Comparison of ENCODE assay signal across 21 mouse cellular contexts in genomic region chr11:33845931-33846330, GRCm38 (mm10).
DNase-seq lines count a peak whose midpoint lies in the region; ATAC-seq and TF ChIP-seq lines count a peak whose summit lies in the region.
"Had no signal": no experiment of that assay in that cellular context is flagged by ENCODE, and none has a peak within 500 bp of the region (broad histone marks: within the 10 kb centered on the region; RNA-seq: fewer than 3 reads in every experiment).

No protein-coding gene starts in this region.

- in situ Hi-C loops in CH12.LX (cut with MboI; ENCODE audit: low pct_ligation_motif_present, low pct_unique_long_range_greater_than_20kb, low sequenced_read_pairs): no loop called here

- TF ChIP-seq RAD21 in CH12.LX (IDR thresholded peaks at IDR 0.05; ENCODE audit: low read depth, low read length): peak; percentile 7; the same call in 1 of the 2 replicates

- H3K4me3 ChIP-seq in hindbrain, postnatal 0 days (ENCODE audit: low read length): no peak overlapping the region
- H3K4me3 ChIP-seq in hindbrain, embryonic 13.5 days: no peak overlapping the region
- H3K4me3 ChIP-seq in liver, postnatal 0 days (ENCODE audit: low read depth, low read length): no peak overlapping the region
- H3K4me3 ChIP-seq in liver, embryonic 12.5 days: no peak overlapping the region
- no peak overlapping the region for H3K4me3 ChIP-seq in CH12.LX (replicated peaks in 1 of 3; ENCODE audit: low read depth in 2 of 3, low read length in 2 of 3, poor library complexity in 1 of 3)
- no peak overlapping the region for H3K4me3 ChIP-seq in bone marrow macrophage, adult 2 months (ENCODE audit: insufficient read depth, low read length)
- H3K4me3 ChIP-seq: embryonic facial prominence, embryonic 15.5 days; erythroblast, embryonic 14.5 days; forebrain, embryonic 10.5 days; forebrain, embryonic 15.5 days; heart, embryonic 12.5 days; hindbrain, embryonic 10.5 days; hindbrain, embryonic 15.5 days had no signal

- no peak for ATAC-seq in hindbrain, postnatal 0 days
- no peak for ATAC-seq in hindbrain, embryonic 13.5 days (ENCODE audit: low FRiP score)
- ATAC-seq in liver, postnatal 0 days: no peak
- ATAC-seq in liver, embryonic 12.5 days: no peak
- ATAC-seq: forebrain, embryonic 15.5 days; inflammation-experienced regulatory T-cells, adult 6 months had no signal

- no peak overlapping the region for H3K27ac ChIP-seq in hindbrain, postnatal 0 days
- H3K27ac ChIP-seq in hindbrain, embryonic 13.5 days: no peak overlapping the region
- H3K27ac ChIP-seq in liver, postnatal 0 days (ENCODE audit: low read depth): no peak overlapping the region
- no peak overlapping the region for H3K27ac ChIP-seq in liver, embryonic 12.5 days
- no peak overlapping the region for H3K27ac ChIP-seq in CH12.LX (ENCODE audit: insufficient read depth, low read depth)
- H3K27ac ChIP-seq in bone marrow macrophage, adult 2 months (ENCODE audit: insufficient read depth, low read depth, low read length): no peak overlapping the region
- H3K27ac ChIP-seq: embryonic facial prominence, embryonic 15.5 days; forebrain, embryonic 10.5 days; forebrain, embryonic 15.5 days; hindbrain, embryonic 10.5 days; hindbrain, embryonic 15.5 days had no signal

- H3K9ac ChIP-seq in hindbrain, postnatal 0 days (replicated peaks; ENCODE audit: low read length): no peak overlapping the region
- no peak overlapping the region for H3K9ac ChIP-seq in hindbrain, embryonic 13.5 days
- no peak overlapping the region for H3K9ac ChIP-seq in liver, postnatal 0 days (replicated peaks)
- H3K9ac ChIP-seq in liver, embryonic 12.5 days: no peak overlapping the region
- H3K9ac ChIP-seq in CH12.LX (ENCODE audit: insufficient read depth, low read depth): no peak overlapping the region
- H3K9ac ChIP-seq: embryonic facial prominence, embryonic 15.5 days; forebrain, embryonic 15.5 days; heart, embryonic 12.5 days; hindbrain, embryonic 15.5 days had no signal

- no peak overlapping the region for H3K4me2 ChIP-seq in hindbrain, postnatal 0 days (ENCODE audit: low read depth, low read length)
- no peak overlapping the region for H3K4me2 ChIP-seq in hindbrain, embryonic 13.5 days
- H3K4me2 ChIP-seq in liver, postnatal 0 days (ENCODE audit: low read depth, low read length): no peak overlapping the region
- H3K4me2 ChIP-seq in liver, embryonic 12.5 days: no peak overlapping the region
- no peak overlapping the region for H3K4me2 ChIP-seq in CH12.LX (ENCODE audit: insufficient read depth, low read depth, poor library complexity, severe bottlenecking)
- H3K4me2 ChIP-seq: embryonic facial prominence, embryonic 15.5 days; forebrain, embryonic 15.5 days; heart, embryonic 12.5 days; hindbrain, embryonic 15.5 days had no signal

- H3K4me1 ChIP-seq in hindbrain, postnatal 0 days (ENCODE audit: insufficient read depth, low read length): peaks cover 19% of the 10 kb centered on the region
- H3K4me1 ChIP-seq in hindbrain, embryonic 13.5 days (replicated peaks): peaks cover 49% of the 10 kb centered on the region
- no peaks in the 10 kb centered on the region for H3K4me1 ChIP-seq in liver, postnatal 0 days (ENCODE audit: insufficient read depth)
- H3K4me1 ChIP-seq in liver, embryonic 12.5 days: no peaks in the 10 kb centered on the region
- peaks cover 3 to 17% of the 10 kb centered on the region in 2 experiments; a peak in 2 of 4 replicates for H3K4me1 ChIP-seq in CH12.LX (ENCODE audit: control insufficient read depth in 1 of 2, insufficient read depth in 2 of 2)
- peaks cover 23% of the 10 kb centered on the region for H3K4me1 ChIP-seq in bone marrow macrophage, adult 2 months (ENCODE audit: control insufficient read depth, insufficient read depth, low read length)

- H3K79me2 ChIP-seq in CH12.LX (replicated peaks; ENCODE audit: control insufficient read depth, extremely low read depth, insufficient read depth, poor library complexity, severe bottlenecking): no peaks in the 10 kb centered on the region

- peak; percentile 24; the same call in 1 of the 2 replicates for TF ChIP-seq CTCF in hindbrain, postnatal 0 days (IDR thresholded peaks at IDR 0.05; ENCODE audit: low read depth)
- 0 out of 2 replicates have a peak, but pooled peaks have one; percentile 12 for TF ChIP-seq CTCF in liver, postnatal 0 days (IDR thresholded peaks at IDR 0.05; ENCODE audit: low read depth)
- peak in 1 of 2 experiments; percentile 48; a peak in 2 of 4 replicates for TF ChIP-seq CTCF in CH12.LX (conservative IDR thresholded peaks at IDR 0.05 in 1 of 2, IDR thresholded peaks at IDR 0.05 in 1 of 2; ENCODE audit: low read depth in 2 of 2, low read length in 2 of 2)
- TF ChIP-seq CTCF in bone marrow macrophage, adult 2 months (IDR thresholded peaks at IDR 0.05; ENCODE audit: low read depth, low read length): 0 out of 2 replicates have a peak, but pooled peaks have one; percentile 10

- no peak for TF ChIP-seq EP300 in liver, postnatal 0 days (IDR thresholded peaks at IDR 0.05; ENCODE audit: low read depth)
- TF ChIP-seq EP300 in CH12.LX (IDR thresholded peaks at IDR 0.05; ENCODE audit: low read length): no peak

- H3K36me3 ChIP-seq in hindbrain, postnatal 0 days (ENCODE audit: insufficient read depth, low read length): no peaks in the 10 kb centered on the region
- no peaks in the 10 kb centered on the region for H3K36me3 ChIP-seq in hindbrain, embryonic 13.5 days
- no peaks in the 10 kb centered on the region for H3K36me3 ChIP-seq in liver, postnatal 0 days (replicated peaks; ENCODE audit: insufficient read depth, low read length)
- H3K36me3 ChIP-seq in liver, embryonic 12.5 days: no peaks in the 10 kb centered on the region
- no peaks in the 10 kb centered on the region for H3K36me3 ChIP-seq in CH12.LX (replicated peaks in 1 of 2; ENCODE audit: control insufficient read depth in 1 of 2, insufficient read depth in 1 of 2, low read length in 1 of 2)
- H3K36me3 ChIP-seq: embryonic facial prominence, embryonic 15.5 days; forebrain, embryonic 10.5 days; forebrain, embryonic 15.5 days; G1E; heart, embryonic 12.5 days; hindbrain, embryonic 10.5 days; hindbrain, embryonic 15.5 days had no signal

- TF ChIP-seq POLR2A in CH12.LX (IDR thresholded peaks at IDR 0.05; ENCODE audit: low read depth, low read length): no peak
- TF ChIP-seq POLR2A in bone marrow macrophage, adult 2 months (IDR thresholded peaks at IDR 0.05; ENCODE audit: borderline replicate concordance, low read depth, low read length): no peak

- dilution Hi-C loops in CH12.LX (cut with MboI; ENCODE audit: extremely low pct_ligation_motif_present, extremely low pct_unique_long_range_greater_than_20kb, low sequenced_read_pairs): no loop called here

- WGBS in hindbrain, postnatal 0 days: 75% methylated on average over 5 of the region's 5 CpGs
- 77% methylated on average over 5 of the region's 5 CpGs for WGBS in hindbrain, embryonic 13.5 days
- WGBS in liver, postnatal 0 days (ENCODE audit: insufficient replicate concordance): 43% methylated on average over 5 of the region's 5 CpGs
- 36% methylated on average over 5 of the region's 5 CpGs for WGBS in liver, embryonic 12.5 days (ENCODE audit: insufficient replicate concordance)

- no peak for DNase-seq in hindbrain, postnatal 0 days (ENCODE audit: low spot score)
- no peak for DNase-seq in liver, postnatal 0 days
- DNase-seq in CH12.LX (ENCODE audit: extremely low read depth): no peak
- no peak for DNase-seq in left cerebral cortex, adult 8-10 months (ENCODE audit: low spot score in 2 of 2)
- DNase-seq: adrenal gland, adult 8-10 months; cerebellum, adult 11-12 months; cerebellum, adult 9-11 months; embryo, embryonic 11 days; gastrocnemius, postnatal 25 days had no signal

- H3K27me3 ChIP-seq in hindbrain, postnatal 0 days (ENCODE audit: insufficient read depth, low read length): 0 out of 2 replicates have a peak, but pooled peaks cover 3% of the 10 kb centered on the region
- H3K27me3 ChIP-seq in hindbrain, embryonic 13.5 days: peaks cover 27% of the 10 kb centered on the region; the same call in 1 of the 2 replicates
- peaks cover 25% of the 10 kb centered on the region for H3K27me3 ChIP-seq in liver, postnatal 0 days (ENCODE audit: insufficient read depth, low read length)
- peaks cover 60% of the 10 kb centered on the region for H3K27me3 ChIP-seq in liver, embryonic 12.5 days (replicated peaks)
- peaks cover 97% of the 10 kb centered on the region for H3K27me3 ChIP-seq in CH12.LX (replicated peaks)
- H3K27me3 ChIP-seq: hindbrain, embryonic 15.5 days had no signal

- H3K9me3 ChIP-seq in hindbrain, postnatal 0 days (ENCODE audit: low read length): no peaks in the 10 kb centered on the region
- no peaks in the 10 kb centered on the region for H3K9me3 ChIP-seq in hindbrain, embryonic 13.5 days
- H3K9me3 ChIP-seq in liver, postnatal 0 days (ENCODE audit: low read length): no peaks in the 10 kb centered on the region
- no peaks in the 10 kb centered on the region for H3K9me3 ChIP-seq in liver, embryonic 12.5 days (replicated peaks)
- H3K9me3 ChIP-seq in CH12.LX (replicated peaks; ENCODE audit: low read length): no peaks in the 10 kb centered on the region
- H3K9me3 ChIP-seq: embryonic facial prominence, embryonic 15.5 days; forebrain, embryonic 10.5 days; forebrain, embryonic 15.5 days; heart, embryonic 12.5 days; hindbrain, embryonic 10.5 days; hindbrain, embryonic 15.5 days had no signal

TF ChIP-seq in CH12.LX, 34 proteins besides CTCF, POLR2A, EP300 and RAD21 (continues in another document):
- no peak for TF ChIP-seq SMC3 (IDR thresholded peaks at IDR 0.05; ENCODE audit: low read depth, low read length)
- TF ChIP-seq ZMIZ1 (IDR thresholded peaks at IDR 0.05; ENCODE audit: low read depth, low read length): no peak
- no peak for TF ChIP-seq IRF4 (IDR thresholded peaks at IDR 0.05; ENCODE audit: low read depth, low read length)
- no peak for TF ChIP-seq MYC (IDR thresholded peaks at IDR 0.05; ENCODE audit: low read depth, low read length)
- TF ChIP-seq MEF2A (IDR thresholded peaks at IDR 0.05; ENCODE audit: borderline replicate concordance, low read depth, low read length): no peak
- TF ChIP-seq ZC3H11A (IDR thresholded peaks at IDR 0.05; ENCODE audit: low read depth, low read length): no peak
- TF ChIP-seq CHD2 (IDR thresholded peaks at IDR 0.05; ENCODE audit: low read length): no peak
- TF ChIP-seq ZNF384 (IDR thresholded peaks at IDR 0.05; ENCODE audit: low read depth, low read length): no peak
- no peak for TF ChIP-seq NRF1 (IDR thresholded peaks at IDR 0.05; ENCODE audit: low read depth, low read length)
- TF ChIP-seq POLR2AphosphoS2 (IDR thresholded peaks at IDR 0.05; ENCODE audit: low read depth, low read length): no peak
- no peak for TF ChIP-seq BHLHE40 (IDR thresholded peaks at IDR 0.05; ENCODE audit: low read depth, low read length)
- no peak for TF ChIP-seq E2F4 (IDR thresholded peaks at IDR 0.05; ENCODE audit: insufficient replicate concordance, low read depth, low read length)
- TF ChIP-seq MXI1 (IDR thresholded peaks at IDR 0.05; ENCODE audit: low read depth, low read length): no peak
- TF ChIP-seq NELFE (IDR thresholded peaks at IDR 0.05; ENCODE audit: low read depth, low read length): no peak
- no peak for TF ChIP-seq KAT2A (IDR thresholded peaks at IDR 0.05; ENCODE audit: insufficient replicate concordance, low read length)
- no peak for TF ChIP-seq ELF1 (IDR thresholded peaks at IDR 0.05; ENCODE audit: low read depth, low read length)
- no peak for TF ChIP-seq CHD1 (IDR thresholded peaks at IDR 0.05; ENCODE audit: low read depth, low read length)
